Mouse (Mus musculus) intestine, postnatal 0 days (tissue): ENCODE measurements around the gene Mob4. TPM values are rescaled to one million over a fixed set of nuclear protein-coding genes. Genes with fewer than 3 reads are reported as not detected.

Experiments used
- ATAC-seq: fragments of 200-750 bp; cut with Nextera tagmentation; 2 replicates; pipeline ENCODE4 v1.8.0; 2017; ENCODE audit warnings: mild to moderate bottlenecking, moderate TSS enrichment, moderate library complexity
- H3K27ac ChIP-seq: fragments of 300-500 bp; sonication (generic); 2 replicates; pipeline ENCODE4 v1.5.1; 2014; ENCODE audit warnings: mild to moderate bottlenecking, low read depth, low read length, moderate library complexity
- H3K27me3 ChIP-seq: fragments of 300-500 bp; sonication (generic); replicated peaks from 2 replicates; pipeline ENCODE4 v1.6.1; 2014; ENCODE audit warnings: low read length, mixed read lengths; ENCODE audit not compliant: control insufficient read depth, insufficient read depth
- H3K36me3 ChIP-seq: fragments of 300-500 bp; sonication (generic); 2 replicates; pipeline ENCODE4 v1.6.1; 2014; ENCODE audit warnings: mild to moderate bottlenecking, moderate library complexity; ENCODE audit not compliant: control insufficient read depth, insufficient read depth
- H3K4me1 ChIP-seq: fragments of 300-500 bp; sonication (generic); replicated peaks from 2 replicates; pipeline ENCODE4 v1.6.1; 2014; ENCODE audit warnings: antibody characterized with exemption, low read length, mixed read lengths; ENCODE audit not compliant: control insufficient read depth, insufficient read depth
- H3K4me2 ChIP-seq: fragments of 300-500 bp; sonication (generic); replicated peaks from 2 replicates; pipeline ENCODE4 v1.6.1; 2014; ENCODE audit warnings: low read depth, mild to moderate bottlenecking, moderate library complexity
- H3K4me3 ChIP-seq: fragments of 300-500 bp; sonication (generic); 2 replicates; pipeline ENCODE4 v1.5.1; 2014; ENCODE audit warnings: low read depth, low read length
- H3K9ac ChIP-seq: fragments of 300-500 bp; sonication (generic); 2 replicates; pipeline ENCODE4 v1.6.1; 2014; ENCODE audit warnings: mild to moderate bottlenecking, low read depth, low read length
- H3K9me3 ChIP-seq: fragments of 300-500 bp; sonication (generic); 2 replicates; pipeline ENCODE4 v1.6.1; 2016; ENCODE audit warnings: mixed run types; ENCODE audit not compliant: control insufficient read depth
- CTCF ChIP-seq: sonication (generic); IDR thresholded peaks from 2 replicates; pipeline ENCODE4 v1.5.1; 2016; ENCODE audit warnings: low read depth, mild to moderate bottlenecking, control low read depth, antibody characterized with exemption, moderate library complexity
- WGBS: fragments of 180-500 bp; shearing (Covaris S2); extraction: QIAGEN DNeasy Blood & Tissue Kit; methylation state at CpG from one replicate; pipeline ENCODE4 v1.1.7; 2014; 5-methylcytosine and 5-hydroxymethylcytosine counted together
- polyA plus RNA-seq: library from polyadenylated mRNA; unstranded; fragments of >200 nt; fragmentation: Nextera tagmentation; extraction: Ambion mirVana; gene quantifications from 2 replicates; pipeline ENCODE4 v1.2.1, GENCODE M21; 2015

The Mob4 gene
- polyA plus RNA-seq, 1 experiment from 2014 or later = 87.1 TPM

GRCm38 (mm10) chr1:55171361-55172325, 40.6 kb downstream of the Mob4 start:
- Histone ChIP-seq H3K9ac (no peak overlapping the region), H3K36me3 (peaks cover 7% of the 10 kb centered on the region; the same call in 1 of the 2 replicates), H3K9me3 (0 out of 2 replicates have a peak, but pooled peaks cover 2% of the 10 kb centered on the region), H3K4me3 (no peak overlapping the region), H3K27ac (peak overlapping the region; percentile 89), H3K4me1 (no peaks in the 10 kb centered on the region), H3K27me3 (no peaks in the 10 kb centered on the region), H3K4me2 (peak overlapping the region; percentile 48)
- ATAC-seq = no peak
- WGBS = 60% methylated on average over 22 of the region's 22 CpGs
- TF ChIP-seq CTCF = no peak

- H3K4me2 ChIP-seq = peak overlapping the region; percentile 40; the same call in 1 of the 2 replicates
- no peak overlapping the region for H3K4me3 ChIP-seq
- peak; percentile 95 for ATAC-seq
- 40% methylated on average over 10 of the region's 10 CpGs for WGBS
- H3K9ac ChIP-seq = no peak overlapping the region
- no peaks in the 10 kb centered on the region for H3K4me1 ChIP-seq
- peaks cover 9% of the 10 kb centered on the region; the same call in 1 of the 2 replicates for H3K36me3 ChIP-seq
- no peaks in the 10 kb centered on the region for H3K9me3 ChIP-seq
- peak; percentile 55 for TF ChIP-seq CTCF
- no peaks in the 10 kb centered on the region for H3K27me3 ChIP-seq
- H3K27ac ChIP-seq = peak overlapping the region; percentile 89
Measured at GRCm38 (mm10) chr1:55173720-55174557, 42.9 kb downstream of the Mob4 start.

GRCm38 (mm10) chr1:55174558-55175034, 43.6 kb downstream of the Mob4 start:
- peak overlapping the region; percentile 40; the same call in 1 of the 2 replicates for H3K4me2 ChIP-seq
- H3K4me1 ChIP-seq = no peaks in the 10 kb centered on the region
- no peak overlapping the region for H3K9ac ChIP-seq
- ATAC-seq = peak; percentile 10; the same call in 1 of the 2 replicates
- no peaks in the 10 kb centered on the region for H3K9me3 ChIP-seq
- no peaks in the 10 kb centered on the region for H3K27me3 ChIP-seq
- H3K27ac ChIP-seq = peak overlapping the region; percentile 89
- no peak overlapping the region for H3K4me3 ChIP-seq
- H3K36me3 ChIP-seq = peaks cover 9% of the 10 kb centered on the region; the same call in 1 of the 2 replicates
- no peak for TF ChIP-seq CTCF
- WGBS = 5% methylated on average over 3 of the region's 3 CpGs

GRCm38 (mm10) chr1:55179917-55180566, 49.0 kb downstream of the Mob4 start:
- H3K27ac ChIP-seq = no peak overlapping the region
- no peaks in the 10 kb centered on the region for H3K27me3 ChIP-seq
- H3K36me3 ChIP-seq = peaks cover 9% of the 10 kb centered on the region
- no peak overlapping the region for H3K4me2 ChIP-seq
- H3K4me1 ChIP-seq = no peaks in the 10 kb centered on the region
- H3K4me3 ChIP-seq = no peak overlapping the region
- peak; percentile 41; the same call in 1 of the 2 replicates for TF ChIP-seq CTCF
- H3K9ac ChIP-seq = no peak overlapping the region
- WGBS = 85% methylated on average over 5 of the region's 5 CpGs
- no peak for ATAC-seq
- H3K9me3 ChIP-seq = no peaks in the 10 kb centered on the region

- no peak for ATAC-seq
- no peak for TF ChIP-seq CTCF
Measured at GRCm38 (mm10) chr1:55182392-55182791, 51.4 kb downstream of the Mob4 start.

More at GRCm38 (mm10) chr1:55182392-55182791, 51.4 kb downstream of the Mob4 start:
- Histone ChIP-seq H3K4me2 (no peak overlapping the region), H3K4me3 (no peak overlapping the region), H3K4me1 (no peaks in the 10 kb centered on the region), H3K9me3 (no peaks in the 10 kb centered on the region), H3K27ac (no peak overlapping the region), H3K9ac (no peak overlapping the region), H3K36me3 (no peaks in the 10 kb centered on the region; the same call in 1 of the 2 replicates), H3K27me3 (no peaks in the 10 kb centered on the region)
- 62% methylated on average over 5 of the region's 5 CpGs for WGBS
